Mouse (Mus musculus) layer of hippocampus, adult 18-20 months (tissue): ENCODE data around the gene Slc39a11. TPM values are rescaled to one million over a fixed set of nuclear protein-coding genes. Genes with fewer than 3 reads are reported as not detected.

Source experiments
- DNase-seq, 2 experiments: peaks; one replicate each; pipeline ENCODE4 v3.0.0; 2022; ENCODE audit warnings: low spot score in 2 of 2
- total RNA-seq, 2 experiments: library from RNA; stranded (reverse); gene quantifications; 2 replicates each; pipeline ENCODE4 v1.2.3; 2021

The Slc39a11 gene
- total RNA-seq, 2 experiments from 2014 or later, result 20.4 to 25.4 TPM

- DNase-seq, result no peak
Observed at GRCm38 (mm10) chr11:113634699-113635121, 15.2 kb downstream of the Slc39a11 start.

GRCm38 (mm10) chr11:113633398-113633797 lies 16.5 kb downstream of the Slc39a11 start:
- DNase-seq, result no peak

GRCm38 (mm10) chr11:113632303-113632702 lies 17.6 kb downstream of the Slc39a11 start:
- no peak for DNase-seq

- DNase-seq, result no peak
Observed at GRCm38 (mm10) chr11:113631862-113632261, 18.0 kb downstream of the Slc39a11 start.

- DNase-seq, result no peak
Observed at GRCm38 (mm10) chr11:113631302-113631701, 18.6 kb downstream of the Slc39a11 start.

- DNase-seq, result no peak
Observed at GRCm38 (mm10) chr11:113630642-113631041, 19.2 kb downstream of the Slc39a11 start.

GRCm38 (mm10) chr11:113627785-113628184 lies 22.1 kb downstream of the Slc39a11 start:
- no peak for DNase-seq

GRCm38 (mm10) chr11:113625437-113625836 lies 24.4 kb downstream of the Slc39a11 start:
- no peak for DNase-seq

- DNase-seq, result no peak
Observed at GRCm38 (mm10) chr11:113622028-113622427, 27.9 kb downstream of the Slc39a11 start.

GRCm38 (mm10) chr11:113621001-113621400 lies 28.9 kb downstream of the Slc39a11 start:
- no peak for DNase-seq

- DNase-seq, result no peak
Observed at GRCm38 (mm10) chr11:113619420-113620080, 30.3 kb downstream of the Slc39a11 start.

- peak; percentile 74 to 85 for DNase-seq
Observed at GRCm38 (mm10) chr11:113618672-113619419, 31.0 kb downstream of the Slc39a11 start, which contains the start of gene Sstr2. Gene Sstr2, plus strand, starts transcription at chr11:113619342.

GRCm38 (mm10) chr11:113618303-113618671 lies 31.6 kb downstream of the Slc39a11 start:
- no peak for DNase-seq

GRCm38 (mm10) chr11:113617132-113617911 lies 32.6 kb downstream of the Slc39a11 start:
- peak in 1 of 2 experiments; percentile 81 for DNase-seq

- no peak for DNase-seq
Observed at GRCm38 (mm10) chr11:113614476-113614875, 35.4 kb downstream of the Slc39a11 start.

GRCm38 (mm10) chr11:113611664-113612611 lies 37.9 kb downstream of the Slc39a11 start:
- peak; percentile 49 to 72 for DNase-seq

- DNase-seq, result no peak
Observed at GRCm38 (mm10) chr11:113611112-113611646, 38.7 kb downstream of the Slc39a11 start.

- DNase-seq, result no peak
Observed at GRCm38 (mm10) chr11:113610266-113610665, 39.6 kb downstream of the Slc39a11 start.

GRCm38 (mm10) chr11:113609581-113609980 lies 40.3 kb downstream of the Slc39a11 start:
- DNase-seq, result no peak

- no peak for DNase-seq
Observed at GRCm38 (mm10) chr11:113607556-113607955, 42.3 kb downstream of the Slc39a11 start.
